Mouse (Mus musculus) ES-CJ7 (cell line): ENCODE results near the gene Lamtor1.
A peak's percentile ranks its signal among the peaks of the same experiment; 100 is the strongest.

ENCODE experiments used
- DNase-seq: peaks from one replicate; pipeline ENCODE4 v3.0.0; 2011; ENCODE audit warnings: low read depth, low spot score

Lamtor1 gene

DNA sequence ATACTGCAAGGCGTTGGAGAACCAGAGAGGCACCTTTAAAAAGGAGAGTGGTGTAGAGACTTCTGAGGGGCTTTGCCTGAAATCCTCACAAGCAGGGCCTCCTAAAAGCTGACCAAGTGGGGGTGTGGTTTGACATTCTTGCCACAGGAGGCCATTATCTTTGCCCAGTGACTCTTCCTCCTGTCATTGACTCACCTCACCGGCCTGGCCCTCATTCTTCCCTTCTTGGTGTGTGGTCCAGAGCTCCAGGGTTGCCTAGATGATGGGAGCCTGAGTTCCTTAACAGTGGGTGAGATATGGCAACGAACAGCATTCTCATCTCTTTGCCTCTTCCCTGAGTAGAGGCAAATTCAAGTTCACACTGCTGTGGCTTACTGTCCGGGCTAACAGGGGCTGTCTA, 50.2 kb downstream of the Lamtor1 start:
- no peak for DNase-seq

DNA sequence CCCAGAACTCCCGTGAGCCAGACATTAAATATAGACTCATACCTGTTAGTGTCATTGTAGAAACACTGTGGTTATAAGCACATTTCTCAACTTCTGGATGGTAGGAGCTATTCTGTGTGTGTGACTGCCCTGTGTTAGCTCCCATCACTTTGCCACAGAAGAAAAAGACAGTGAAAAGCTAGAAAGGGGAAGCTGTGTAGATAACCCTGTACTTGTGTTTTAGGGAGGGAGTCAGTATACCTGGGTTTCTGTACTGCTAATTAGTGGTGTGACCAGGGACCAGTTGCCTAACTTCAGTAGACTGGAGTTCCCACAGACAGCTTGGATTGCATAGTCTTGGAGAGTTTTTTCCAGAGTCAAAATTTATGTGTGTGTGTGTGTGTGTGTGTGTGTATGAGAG, 50.8 kb downstream of the Lamtor1 start:
- no peak for DNase-seq

DNA sequence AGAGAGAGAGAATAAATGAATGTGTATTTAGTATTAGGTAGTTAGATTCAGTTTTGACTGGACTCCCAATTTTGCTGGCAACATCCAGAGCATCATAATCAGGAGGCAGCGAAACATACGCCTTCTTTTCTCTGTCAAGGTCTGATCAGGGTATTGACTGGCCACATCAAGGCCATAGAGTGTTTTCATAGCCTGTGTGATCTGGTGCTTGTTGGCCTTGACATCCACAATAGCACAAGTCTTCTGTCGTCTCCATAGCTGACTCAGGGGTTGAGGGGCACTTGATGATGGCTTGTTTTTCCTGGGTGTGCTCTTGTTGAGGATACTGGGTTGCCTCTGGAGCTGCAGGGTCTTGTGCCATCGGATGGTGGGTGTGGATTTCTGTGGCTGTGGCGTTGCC, 51.2 kb downstream of the Lamtor1 start:
- DNase-seq = no peak

DNA sequence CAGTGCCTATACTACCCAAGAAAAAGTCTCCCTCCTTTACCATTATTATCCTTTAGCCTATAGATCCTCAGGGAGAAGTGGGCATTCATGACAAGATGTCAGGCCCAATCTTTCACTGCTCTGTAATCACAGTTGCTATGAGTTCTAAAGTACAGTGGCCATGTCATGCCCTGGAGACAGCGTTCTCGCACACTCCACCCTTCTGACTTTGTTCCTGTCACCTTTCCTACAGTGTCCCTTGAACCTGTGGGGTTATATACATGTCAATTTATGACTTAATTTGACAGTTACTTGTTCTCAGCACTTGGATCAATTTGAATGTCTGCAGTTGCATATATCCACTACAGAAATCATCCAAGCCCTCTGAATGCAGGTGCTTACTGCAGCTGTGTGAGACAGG, 57.1 kb downstream of the Lamtor1 start:
- no peak for DNase-seq

GRCm38 (mm10) chr7:101963621-101964020, 57.9 kb downstream of the Lamtor1 start:
- no peak for DNase-seq

DNA sequence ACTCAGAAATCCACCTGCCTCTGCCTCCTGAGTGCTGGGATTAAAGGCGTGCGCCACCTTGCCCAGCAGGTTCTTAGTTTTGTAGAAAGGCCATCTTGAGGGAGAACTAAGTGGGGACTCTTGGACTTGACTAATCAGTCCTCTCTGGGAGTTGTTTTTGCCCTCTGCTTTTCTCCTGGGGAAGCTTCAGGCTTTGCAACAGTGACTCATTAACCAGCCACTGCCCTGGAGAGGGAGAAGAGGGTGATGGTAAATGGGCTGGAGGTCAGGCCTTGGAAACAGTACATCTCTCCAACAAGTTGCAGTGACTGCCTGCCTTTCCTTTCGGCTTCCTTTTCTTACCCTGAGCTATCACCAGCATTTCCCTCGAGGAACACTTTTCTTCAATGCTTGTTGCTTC, 58.8 kb downstream of the Lamtor1 start:
- DNase-seq = no peak

- DNase-seq = no peak
Observed at GRCm38 (mm10) chr7:101965606-101966005, 59.9 kb downstream of the Lamtor1 start.

DNA sequence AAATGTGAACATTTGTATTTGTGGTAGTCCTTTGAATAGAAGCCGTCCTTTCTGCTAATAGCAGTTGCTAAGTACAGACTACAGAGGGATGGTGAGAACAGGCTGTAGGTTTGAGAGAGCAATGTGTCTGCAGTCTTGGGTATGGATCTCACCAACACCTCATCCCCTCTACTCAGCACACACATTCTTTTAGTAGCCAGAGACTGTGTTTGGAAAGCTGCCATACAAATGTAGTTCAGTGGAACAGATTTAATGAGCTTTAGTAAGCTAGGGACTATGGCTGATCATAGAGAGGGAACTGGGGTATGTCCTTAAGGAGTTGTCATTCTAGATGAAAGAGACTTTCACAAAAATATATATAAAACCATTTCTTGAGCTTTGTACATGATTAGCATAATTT, 61.6 kb downstream of the Lamtor1 start:
- DNase-seq = no peak

- no peak for DNase-seq
Observed at GRCm38 (mm10) chr7:101968751-101969150, 63.0 kb downstream of the Lamtor1 start.

DNA sequence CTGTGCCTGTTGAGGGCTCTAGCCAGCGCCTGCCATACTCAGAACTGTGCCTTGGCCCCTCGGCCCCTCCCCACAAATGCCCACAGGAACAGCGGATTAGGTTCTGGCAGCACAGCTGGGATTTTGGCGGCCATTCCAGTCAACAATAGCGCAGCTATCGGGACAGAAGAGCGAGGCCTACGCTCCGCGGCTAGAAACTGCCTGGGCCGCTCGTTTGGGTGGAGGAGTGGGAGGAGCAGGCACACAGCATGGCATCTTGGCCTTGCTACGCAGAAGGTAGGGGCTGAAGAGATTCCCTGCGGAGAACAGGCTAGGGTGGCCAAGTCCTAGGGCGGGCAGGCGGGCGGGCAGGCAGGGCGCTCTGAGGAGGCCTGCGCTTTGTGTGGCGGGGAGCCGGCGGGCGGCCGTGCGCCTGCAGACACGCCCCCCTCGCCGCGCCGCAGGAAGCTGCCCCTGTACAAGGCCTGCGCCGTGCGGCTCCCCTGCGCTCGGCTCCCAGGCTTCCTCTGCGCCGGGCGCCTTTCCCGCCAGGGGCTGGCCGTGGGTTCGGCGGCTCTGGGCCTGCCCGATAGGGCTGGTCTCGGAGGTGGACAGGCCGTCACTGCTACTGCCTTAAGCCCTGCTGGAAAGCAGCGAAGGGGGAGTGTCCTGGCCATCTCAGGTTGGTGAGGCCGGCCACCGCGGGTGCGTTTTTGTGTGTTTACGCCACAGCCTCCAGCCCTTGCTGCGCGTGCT, 64.2 kb downstream of the Lamtor1 start:
- DNase-seq = peak; percentile 54

DNA sequence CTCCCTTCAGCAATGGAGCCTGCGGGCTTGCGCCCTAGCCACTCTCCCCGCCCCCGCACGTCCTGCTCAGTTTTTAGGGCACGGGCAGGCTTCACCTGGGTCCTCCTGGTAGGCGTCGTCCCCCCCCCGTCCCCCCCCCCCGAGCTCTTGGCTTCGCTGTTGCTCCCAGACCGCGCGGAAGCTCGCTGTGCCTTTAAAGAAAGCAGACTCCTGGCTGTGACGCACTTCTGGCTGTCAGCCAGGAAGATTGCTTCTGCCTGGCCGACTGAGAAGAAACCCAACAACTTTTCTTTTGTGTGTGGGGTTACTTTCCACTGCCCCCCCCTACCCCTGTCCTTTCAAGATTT, 64.7 kb downstream of the Lamtor1 start:
- peak; percentile 51 for DNase-seq

GRCm38 (mm10) chr7:101970821-101971461, 65.2 kb downstream of the Lamtor1 start:
- peak; percentile 22 for DNase-seq

DNA sequence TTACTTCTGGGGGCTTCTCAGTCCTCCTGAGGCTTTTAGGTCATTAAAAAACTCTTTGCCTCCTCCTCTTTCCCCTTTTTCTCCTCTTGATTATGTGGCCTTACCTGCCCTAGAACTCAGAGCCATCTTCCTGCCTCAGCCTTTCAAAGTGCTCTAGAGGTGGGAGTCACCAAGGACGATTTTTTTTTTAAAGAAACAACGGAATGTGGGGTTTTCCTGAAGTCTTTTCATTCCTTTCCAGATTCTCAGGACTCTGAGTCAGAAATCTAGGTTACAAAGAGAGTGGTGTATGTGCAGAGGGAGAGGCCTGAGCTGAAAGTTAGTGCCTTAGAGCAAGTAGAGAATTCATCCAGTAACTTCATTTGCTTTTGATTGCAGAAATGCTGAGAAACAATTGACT, 66.0 kb downstream of the Lamtor1 start:
- DNase-seq = no peak

DNA sequence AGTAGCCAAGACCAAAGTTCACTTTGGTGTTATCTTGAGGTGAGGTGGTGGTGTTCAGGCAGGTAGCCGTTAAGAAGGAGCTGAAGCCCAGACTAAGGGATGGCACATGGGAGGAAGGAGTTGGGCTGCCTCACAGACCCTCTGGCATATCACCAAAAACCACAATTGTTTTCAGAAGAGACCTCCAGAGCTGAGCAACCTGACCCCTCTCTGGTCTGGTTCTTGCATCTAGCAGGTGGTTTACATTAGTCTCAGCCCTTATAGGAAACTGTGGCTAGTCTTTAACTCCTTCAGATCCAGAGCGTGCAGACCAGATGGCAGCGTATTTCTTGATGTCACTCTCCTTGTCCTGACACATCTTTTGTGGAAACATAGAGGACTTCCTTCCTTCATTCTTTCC, 68.0 kb downstream of the Lamtor1 start:
- no peak for DNase-seq

- no peak for DNase-seq
Observed at GRCm38 (mm10) chr7:101974505-101974904, 68.8 kb downstream of the Lamtor1 start.
